Mouse (Mus musculus) forebrain, embryonic 16.5 days (tissue): ENCODE measurements at regions not wholly inside any gene's neighbourhood (a gene's known extent, or its start where the extent isn't known, plus 50 kb on each side); places are given as distances from the start of the nearest gene placed in this dataset.
A peak's percentile ranks its signal among the peaks of the same experiment; 100 is the strongest.

Source experiments
- ATAC-seq: fragments of 200-750 bp; cut with Nextera tagmentation; 2 replicates; pipeline ENCODE4 v1.8.0; 2017; ENCODE audit warnings: mild to moderate bottlenecking, moderate library complexity
- H3K27ac ChIP-seq: fragments of 300-500 bp; sonication (generic); 2 replicates; pipeline ENCODE4 v1.5.1; 2014; ENCODE audit warnings: low read length, control low read depth
- H3K27me3 ChIP-seq: fragments of 300-500 bp; sonication (generic); replicated peaks from 2 replicates; pipeline ENCODE4 v1.6.1; 2014; ENCODE audit warnings: low read length; ENCODE audit not compliant: control insufficient read depth, insufficient read depth
- H3K36me3 ChIP-seq: fragments of 300-500 bp; sonication (generic); 2 replicates; pipeline ENCODE4 v1.6.1; 2014; ENCODE audit not compliant: control insufficient read depth, insufficient read depth
- H3K4me1 ChIP-seq: fragments of 300-500 bp; sonication (generic); replicated peaks from 2 replicates; pipeline ENCODE4 v1.6.1; 2014; ENCODE audit warnings: low read length; ENCODE audit not compliant: control insufficient read depth, insufficient read depth
- H3K4me2 ChIP-seq: fragments of 300-500 bp; sonication (generic); 2 replicates; pipeline ENCODE4 v1.6.1; 2014; ENCODE audit warnings: mild to moderate bottlenecking, low read length, control low read depth
- H3K4me3 ChIP-seq: fragments of 300-500 bp; sonication (generic); replicated peaks from 2 replicates; pipeline ENCODE4 v1.5.1; 2014; ENCODE audit warnings: mild to moderate bottlenecking, low read length, control low read depth
- H3K9ac ChIP-seq: fragments of 300-500 bp; sonication (generic); replicated peaks from 2 replicates; pipeline ENCODE4 v1.6.1; 2014; ENCODE audit warnings: low read depth, low read length, control low read depth
- H3K9me3 ChIP-seq: fragments of 300-500 bp; sonication (generic); 2 replicates; pipeline ENCODE4 v1.6.1; 2016; ENCODE audit warnings: low read length; ENCODE audit not compliant: control insufficient read depth
- WGBS: fragments of 180-500 bp; shearing (Covaris S2); extraction: QIAGEN DNeasy Blood & Tissue Kit; methylation state at CpG from one replicate; pipeline ENCODE4 v1.1.7; 2014; 5-methylcytosine and 5-hydroxymethylcytosine counted together

GRCm38 (mm10) chr12:12610861-12611260 is 330.9 kb downstream of the Mycn start:
- 84% methylated on average over 4 of the region's 4 CpGs for WGBS
- Histone ChIP-seq H3K9ac (no peak overlapping the region), H3K27ac (no peak overlapping the region), H3K4me2 (no peak overlapping the region), H3K27me3 (no peaks in the 10 kb centered on the region), H3K9me3 (no peaks in the 10 kb centered on the region), H3K4me3 (no peak overlapping the region), H3K4me1 (peaks cover 4% of the 10 kb centered on the region), H3K36me3 (no peaks in the 10 kb centered on the region)
- no peak for ATAC-seq

- H3K36me3 ChIP-seq = no peaks in the 10 kb centered on the region
- no peaks in the 10 kb centered on the region for H3K27me3 ChIP-seq
- ATAC-seq = peak; percentile 74; the same call in 1 of the 2 replicates
Observed at GRCm38 (mm10) chr12:12607995-12608394, 333.7 kb downstream of the Mycn start.

GRCm38 (mm10) chr12:12606911-12607310 is 334.8 kb downstream of the Mycn start:
- Histone ChIP-seq H3K9me3 (no peaks in the 10 kb centered on the region), H3K27ac (no peak overlapping the region), H3K4me3 (no peak overlapping the region), H3K9ac (no peak overlapping the region), H3K4me1 (peaks cover 4% of the 10 kb centered on the region), H3K36me3 (no peaks in the 10 kb centered on the region), H3K4me2 (no peak overlapping the region), H3K27me3 (no peaks in the 10 kb centered on the region)
- ATAC-seq = no peak
- WGBS = 91% methylated on average over 6 of the region's 6 CpGs

More at GRCm38 (mm10) chr12:12607995-12608394, 333.7 kb downstream of the Mycn start:
- no peak overlapping the region for H3K9ac ChIP-seq
- H3K27ac ChIP-seq = 0 out of 2 replicates have a peak overlapping the region, but pooled peaks have one; percentile 20
- H3K4me1 ChIP-seq = peaks cover 4% of the 10 kb centered on the region
- H3K4me2 ChIP-seq = no peak overlapping the region
- 56% methylated on average over 4 of the region's 4 CpGs for WGBS
- no peaks in the 10 kb centered on the region for H3K9me3 ChIP-seq
- H3K4me3 ChIP-seq = no peak overlapping the region

GRCm38 (mm10) chr12:12605495-12605894 is 336.2 kb downstream of the Mycn start:
- no peaks in the 10 kb centered on the region for H3K27me3 ChIP-seq
- ATAC-seq = peak; percentile 49; the same call in 1 of the 2 replicates
- no peaks in the 10 kb centered on the region for H3K9me3 ChIP-seq
- no peak overlapping the region for H3K27ac ChIP-seq
- H3K4me1 ChIP-seq = peaks cover 4% of the 10 kb centered on the region
- no peaks in the 10 kb centered on the region for H3K36me3 ChIP-seq
- no peak overlapping the region for H3K4me2 ChIP-seq
- H3K9ac ChIP-seq = no peak overlapping the region
- 76% methylated on average over 3 of the region's 3 CpGs for WGBS
- H3K4me3 ChIP-seq = no peak overlapping the region

- Histone ChIP-seq H3K9me3 (no peaks in the 10 kb centered on the region), H3K36me3 (no peaks in the 10 kb centered on the region), H3K27me3 (no peaks in the 10 kb centered on the region), H3K27ac (no peak overlapping the region), H3K4me1 (no peaks in the 10 kb centered on the region), H3K4me2 (no peak overlapping the region), H3K4me3 (no peak overlapping the region), H3K9ac (no peak overlapping the region)
- 60% methylated on average over 2 of the region's 2 CpGs for WGBS
- no peak for ATAC-seq
Observed at GRCm38 (mm10) chr12:12601362-12601761, 339.4 kb downstream of the Fam49a start.

- Histone ChIP-seq H3K9ac (no peak overlapping the region), H3K4me2 (no peak overlapping the region), H3K4me1 (peaks cover 7% of the 10 kb centered on the region), H3K27ac (no peak overlapping the region), H3K27me3 (no peaks in the 10 kb centered on the region), H3K36me3 (no peaks in the 10 kb centered on the region), H3K4me3 (no peak overlapping the region), H3K9me3 (no peaks in the 10 kb centered on the region)
- no peak for ATAC-seq
- WGBS = 89% methylated on average over 3 of the region's 3 CpGs
Observed at GRCm38 (mm10) chr12:12595399-12595798, 333.5 kb downstream of the Fam49a start.

- WGBS = 91% methylated on average over 3 of the region's 3 CpGs
- Histone ChIP-seq H3K4me3 (no peak overlapping the region), H3K9ac (no peak overlapping the region), H3K27me3 (no peaks in the 10 kb centered on the region), H3K9me3 (no peaks in the 10 kb centered on the region), H3K27ac (no peak overlapping the region), H3K4me1 (peaks cover 7% of the 10 kb centered on the region), H3K36me3 (no peaks in the 10 kb centered on the region), H3K4me2 (no peak overlapping the region)
- no peak for ATAC-seq
Observed at GRCm38 (mm10) chr12:12594567-12594966, 332.6 kb downstream of the Fam49a start.

- peaks cover 7% of the 10 kb centered on the region for H3K4me1 ChIP-seq
- no peaks in the 10 kb centered on the region for H3K36me3 ChIP-seq
- ATAC-seq = no peak
- no peak overlapping the region for H3K4me3 ChIP-seq
- H3K27me3 ChIP-seq = no peaks in the 10 kb centered on the region
- H3K9ac ChIP-seq = no peak overlapping the region
- no peaks in the 10 kb centered on the region for H3K9me3 ChIP-seq
- 93% methylated on average over 2 of the region's 2 CpGs for WGBS
- no peak overlapping the region for H3K4me2 ChIP-seq
- H3K27ac ChIP-seq = no peak overlapping the region
Observed at GRCm38 (mm10) chr12:12593343-12593742, 331.4 kb downstream of the Fam49a start.

- 0 out of 2 replicates have a peak overlapping the region, but pooled peaks have one; percentile 4 for H3K4me2 ChIP-seq
- H3K4me3 ChIP-seq = no peak overlapping the region
- no peaks in the 10 kb centered on the region for H3K27me3 ChIP-seq
- peak overlapping the region; percentile 81 for H3K27ac ChIP-seq
- no peak overlapping the region for H3K9ac ChIP-seq
- no peaks in the 10 kb centered on the region for H3K36me3 ChIP-seq
- 24% methylated on average over 8 of the region's 8 CpGs for WGBS
- no peaks in the 10 kb centered on the region for H3K9me3 ChIP-seq
- H3K4me1 ChIP-seq = peaks cover 7% of the 10 kb centered on the region
- peak; percentile 96 for ATAC-seq
Observed at GRCm38 (mm10) chr12:12590753-12591291, 328.9 kb downstream of the Fam49a start.
